Mouse (Mus musculus) brain, embryonic 14.5 days (tissue): ENCODE measurements around the gene Grid1.

Experiments used
- CTCF ChIP-seq: fragments of 200-500 bp; IDR thresholded peaks from 2 replicates; pipeline ENCODE4 v1.5.1; 2012; ENCODE audit warnings: inconsistent platforms, mild to moderate bottlenecking, moderate library complexity, borderline replicate concordance; ENCODE audit not compliant: insufficient read depth, insufficient read length; ENCODE audit errors: extremely low read depth
- POLR2A ChIP-seq: fragments of 200-500 bp; IDR thresholded peaks from 2 replicates; pipeline ENCODE4 v1.6.1; 2012; ENCODE audit warnings: mild to moderate bottlenecking, inconsistent platforms, borderline replicate concordance; ENCODE audit not compliant: poor library complexity, insufficient read depth, insufficient read length, severe bottlenecking; ENCODE audit errors: extremely low read depth

GRCm38 (mm10) chr14:35044268-35044667, 224.4 kb downstream of the Grid1 start:
- TF ChIP-seq CTCF (no peak), POLR2A (no peak)
